Mouse (Mus musculus): Measurements from ENCODE around the gene Fgfr1op2.

The Fgfr1op2 gene

DNA sequence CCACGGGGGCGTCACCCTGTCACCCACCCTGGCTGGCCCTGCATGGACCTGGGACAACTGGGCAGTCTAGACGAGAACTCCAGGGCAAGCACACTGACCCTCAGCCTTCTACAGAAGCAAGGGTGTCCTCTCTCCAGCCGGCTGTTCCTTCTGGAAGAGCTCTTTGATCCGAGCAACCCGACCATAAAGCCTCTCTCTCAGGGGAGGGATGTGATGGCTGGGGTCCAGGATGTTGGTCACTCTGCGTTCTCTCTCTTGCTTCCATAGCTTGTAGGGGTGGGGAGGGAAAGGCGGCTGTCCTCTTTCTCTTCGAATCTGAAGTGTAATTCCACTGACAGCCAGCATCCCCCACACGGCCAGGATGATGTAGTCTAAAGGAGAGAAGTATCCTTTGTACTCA lies 26.6 kb downstream of the Fgfr1op2 start:
- DNase-seq (ENCODE audit: low spot score), result no peak

DNA sequence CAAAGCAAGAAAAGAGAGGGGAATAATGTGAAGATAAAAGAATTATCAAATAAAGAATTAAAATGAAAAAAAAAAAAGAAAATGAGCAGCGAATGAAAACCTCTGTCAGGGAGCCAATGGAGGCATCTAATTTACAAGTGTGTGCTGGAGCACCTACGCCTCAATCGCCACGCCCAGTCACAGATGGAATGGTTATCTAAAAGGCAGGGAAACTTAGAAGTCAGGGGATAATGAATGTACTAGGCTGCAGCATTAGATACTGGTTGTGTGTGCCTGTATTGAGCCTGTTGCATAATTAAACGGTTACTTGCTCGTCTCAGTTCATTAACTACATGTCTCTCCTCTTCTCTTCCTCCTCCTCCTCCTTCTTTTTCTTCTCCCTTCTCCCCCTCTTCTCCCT lies 34.4 kb downstream of the Fgfr1op2 start:
- DNase-seq (ENCODE audit: low spot score), result no peak

DNA sequence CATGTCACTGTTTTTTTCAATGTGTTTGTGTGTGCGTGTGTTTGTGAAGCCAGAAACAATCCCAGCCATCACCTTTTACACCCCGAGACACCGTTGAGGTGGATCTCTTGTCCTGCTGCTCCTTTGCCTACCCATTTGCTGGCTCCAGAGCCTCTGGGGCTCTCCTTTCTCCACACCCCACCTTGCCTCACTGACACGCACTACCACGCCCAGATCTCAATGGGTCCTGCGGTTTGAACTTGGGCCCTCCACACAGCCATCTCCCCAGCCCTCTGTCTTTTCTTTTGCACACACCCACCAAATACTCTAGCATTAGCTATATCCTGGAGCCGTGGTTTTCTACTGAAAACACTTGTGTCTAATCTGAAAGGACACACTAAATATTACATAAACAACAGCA lies 34.9 kb downstream of the Fgfr1op2 start:
- no peak for DNase-seq (ENCODE audit: low spot score)

DNA sequence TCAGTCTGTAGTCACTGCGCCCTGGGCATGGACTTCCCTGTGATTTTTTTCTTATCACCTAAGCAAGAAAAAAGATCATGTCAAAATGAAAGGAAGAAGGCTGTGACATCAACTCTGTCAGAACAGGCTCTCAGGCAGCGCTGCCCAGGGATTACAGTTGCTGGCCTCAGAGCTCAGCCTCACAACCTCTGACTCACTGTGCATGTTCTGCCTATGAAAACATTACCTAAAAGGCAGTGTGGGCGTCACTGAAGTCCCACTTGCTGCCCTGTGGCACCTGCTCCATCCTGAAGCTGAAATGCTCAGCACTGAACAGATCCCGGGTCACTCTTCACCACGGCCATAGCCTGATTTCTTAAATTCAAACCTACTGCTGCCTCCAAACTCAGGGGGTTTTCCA lies 35.7 kb downstream of the Fgfr1op2 start:
- no peak for DNase-seq (ENCODE audit: low spot score)

DNA sequence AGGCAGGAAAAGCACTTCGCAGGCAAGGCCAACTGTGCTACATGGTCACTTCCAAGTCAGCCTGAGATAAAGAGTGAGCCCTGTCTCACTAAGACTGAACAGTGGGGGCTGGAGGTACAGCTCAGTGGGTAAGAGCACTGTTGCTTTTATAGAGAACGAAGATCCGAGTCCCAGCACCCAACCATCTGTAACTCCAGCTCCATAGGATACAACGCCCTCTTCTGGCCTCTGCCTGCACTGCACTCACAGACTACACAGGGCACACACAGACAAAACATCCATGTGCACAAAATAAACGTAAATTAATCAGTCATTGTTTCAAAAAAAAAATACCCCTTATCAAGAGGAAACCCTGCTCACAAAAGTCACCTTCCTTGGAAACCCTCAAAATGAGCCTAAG lies 36.9 kb downstream of the Fgfr1op2 start:
- no peak for DNase-seq (ENCODE audit: low spot score)

DNA sequence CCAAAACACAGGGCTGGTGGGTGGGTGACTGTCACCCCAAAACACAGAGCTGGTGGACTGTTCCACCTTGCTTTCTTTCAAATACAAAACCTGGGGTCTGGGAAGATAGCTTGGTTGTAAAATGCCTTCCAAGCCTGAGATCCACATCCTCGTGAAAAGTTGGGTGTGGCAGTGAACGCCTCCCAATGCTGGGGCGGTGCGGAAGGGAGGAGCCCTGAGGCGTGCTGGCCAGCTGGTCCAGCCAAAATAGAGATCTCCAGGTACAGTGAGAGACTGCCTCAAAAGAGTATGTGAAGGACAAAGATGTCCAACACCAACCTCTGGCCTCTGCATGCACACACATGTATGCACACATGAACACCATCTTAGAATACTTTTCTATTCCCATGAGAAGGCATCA lies 37.5 kb downstream of the Fgfr1op2 start:
- no peak for DNase-seq (ENCODE audit: low spot score)

DNA sequence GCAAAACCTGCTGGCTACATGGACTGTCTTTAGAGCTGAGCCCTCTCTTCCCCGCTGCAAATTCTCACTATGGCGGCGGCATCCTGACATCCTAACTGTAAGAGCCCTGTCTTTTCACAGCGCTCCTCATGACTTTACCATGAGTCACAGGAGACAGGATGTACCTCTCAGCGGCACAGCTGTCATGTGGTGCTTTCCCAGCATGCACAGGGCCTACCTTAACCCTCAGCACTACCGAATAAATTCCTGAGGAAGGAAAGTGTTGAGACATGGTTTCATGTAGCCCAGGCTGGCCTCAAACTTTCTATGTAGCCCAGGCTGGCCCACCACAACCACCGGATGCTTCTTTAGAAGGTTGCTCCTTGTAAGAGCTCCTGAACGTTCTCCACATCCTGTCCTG lies 38.9 kb downstream of the Fgfr1op2 start:
- DNase-seq (ENCODE audit: low spot score), result no peak

DNA sequence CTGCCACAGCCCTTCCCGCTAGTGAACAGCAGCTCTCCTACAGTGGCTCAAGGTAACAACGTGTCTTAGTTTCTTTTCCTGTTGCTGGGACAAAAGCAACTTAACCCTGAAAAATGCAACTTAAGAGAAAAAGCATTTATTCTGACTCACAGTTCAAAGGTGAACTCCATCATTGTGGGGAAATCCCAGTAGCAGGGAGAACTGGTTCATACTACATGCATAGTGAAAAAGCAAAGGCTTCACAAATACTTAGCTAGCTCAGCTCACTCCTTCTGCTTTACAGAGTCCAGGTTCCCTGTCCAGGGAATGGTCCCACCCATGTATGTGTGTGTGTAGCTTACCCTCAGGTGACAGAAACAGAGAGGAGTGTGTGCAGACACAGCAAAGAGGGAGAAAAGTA lies 39.7 kb downstream of the Fgfr1op2 start:
- no peak for DNase-seq (ENCODE audit: low spot score)

DNA sequence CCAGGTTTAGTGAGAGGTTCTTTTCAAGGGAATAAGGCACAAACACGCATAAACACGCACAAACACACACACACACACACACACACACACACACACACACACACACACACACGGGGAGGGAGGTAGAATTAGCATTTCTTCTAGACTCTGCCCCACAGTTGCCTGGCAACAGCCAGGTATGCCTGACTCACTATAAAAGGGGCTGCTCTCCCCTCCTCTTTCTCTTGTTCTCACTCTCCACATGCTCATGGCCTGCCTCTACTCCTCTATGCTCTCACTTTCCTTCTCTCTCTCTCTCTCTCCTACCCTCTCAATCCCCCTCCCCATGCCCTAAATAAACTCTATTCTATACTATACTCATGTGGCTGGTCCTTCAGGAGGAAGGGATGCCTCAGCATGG lies 51.1 kb downstream of the Fgfr1op2 start:
- DNase-seq (ENCODE audit: low spot score), result no peak

DNA sequence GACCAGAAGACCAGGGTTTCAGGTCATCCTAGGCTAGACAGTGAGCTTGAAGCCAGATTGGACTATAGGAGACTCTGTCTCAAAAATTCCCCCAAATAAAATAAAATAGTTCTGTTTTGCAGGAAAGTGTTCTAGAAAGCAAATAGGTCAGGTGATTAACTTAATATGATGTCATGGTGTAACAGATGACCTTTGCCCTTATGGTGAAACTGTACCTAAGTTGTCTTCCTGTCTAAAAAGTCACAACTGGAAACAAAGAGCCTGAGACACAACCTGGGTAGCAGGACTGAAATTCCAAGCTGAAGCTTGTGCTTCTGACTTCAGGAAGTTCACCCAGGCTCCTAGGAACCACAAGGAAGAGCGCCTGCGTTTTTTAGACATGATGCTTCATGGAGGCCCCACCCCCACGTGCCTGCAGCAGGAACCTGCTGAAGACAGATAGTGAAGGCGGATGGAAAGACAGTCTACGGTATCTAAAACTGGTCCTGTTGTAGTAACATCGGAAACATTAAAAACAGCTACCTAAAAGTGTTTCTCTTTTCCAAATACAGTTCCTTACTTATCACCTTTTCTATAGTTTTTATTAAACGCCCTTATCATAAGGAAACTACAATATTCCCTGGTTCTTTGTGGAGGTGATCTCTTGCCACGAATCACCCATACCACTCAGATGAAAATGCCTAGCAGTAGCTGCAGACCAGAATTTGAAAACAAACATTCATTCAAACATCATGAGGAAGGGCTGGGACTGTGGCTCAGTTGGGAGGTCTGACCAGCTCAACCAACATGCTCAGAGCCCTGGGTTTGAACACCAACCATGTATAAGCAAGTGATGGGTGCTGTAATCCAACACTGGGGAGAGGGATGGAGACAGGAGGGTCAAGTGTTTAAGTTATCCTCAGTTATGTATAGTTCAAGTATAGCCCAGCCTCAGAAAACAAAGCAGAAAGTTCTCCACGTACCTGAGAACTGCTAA lies 53.1 kb downstream of the Fgfr1op2 start:
- no peak for DNase-seq (ENCODE audit: low spot score)

DNA sequence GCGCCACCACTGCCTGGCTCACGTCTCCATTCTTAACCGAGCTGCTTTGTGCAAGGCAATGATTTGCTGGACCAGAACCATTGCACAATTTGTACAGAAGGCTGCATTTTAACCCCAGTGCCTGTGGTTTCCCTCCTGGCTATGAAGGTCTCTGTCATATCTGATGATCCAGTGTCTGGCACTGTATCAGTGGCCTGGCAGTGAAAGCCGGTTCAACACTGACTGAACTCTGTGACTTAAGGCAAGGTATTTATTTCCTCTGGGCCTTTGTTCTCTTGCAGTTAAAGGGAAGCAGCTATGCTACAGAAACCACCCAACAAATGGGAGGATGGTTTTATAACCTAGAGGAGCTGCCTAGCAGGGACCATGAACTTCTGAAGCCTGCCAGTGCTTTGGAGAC lies 54.0 kb downstream of the Fgfr1op2 start:
- DNase-seq (ENCODE audit: low spot score), result no peak

DNA sequence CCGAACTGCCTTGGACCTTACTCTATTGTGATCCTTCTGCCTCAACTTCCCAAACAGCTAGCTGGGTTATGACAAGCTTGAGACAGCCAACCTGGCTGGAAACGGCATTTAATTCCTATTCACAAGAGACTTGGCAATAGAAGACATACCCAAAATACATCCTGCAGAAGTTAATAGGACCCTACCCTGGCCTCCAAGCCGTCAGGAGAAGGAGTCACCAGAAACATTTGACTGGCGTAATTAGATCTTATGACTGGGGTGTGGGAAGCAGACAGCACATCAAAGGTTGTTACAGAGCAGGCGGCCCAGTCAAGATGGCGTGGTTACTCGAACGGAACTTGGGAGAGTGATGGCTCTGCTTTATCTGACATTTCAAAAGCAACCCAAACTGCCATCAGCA lies 54.8 kb downstream of the Fgfr1op2 start:
- DNase-seq (ENCODE audit: low spot score), result no peak

DNA sequence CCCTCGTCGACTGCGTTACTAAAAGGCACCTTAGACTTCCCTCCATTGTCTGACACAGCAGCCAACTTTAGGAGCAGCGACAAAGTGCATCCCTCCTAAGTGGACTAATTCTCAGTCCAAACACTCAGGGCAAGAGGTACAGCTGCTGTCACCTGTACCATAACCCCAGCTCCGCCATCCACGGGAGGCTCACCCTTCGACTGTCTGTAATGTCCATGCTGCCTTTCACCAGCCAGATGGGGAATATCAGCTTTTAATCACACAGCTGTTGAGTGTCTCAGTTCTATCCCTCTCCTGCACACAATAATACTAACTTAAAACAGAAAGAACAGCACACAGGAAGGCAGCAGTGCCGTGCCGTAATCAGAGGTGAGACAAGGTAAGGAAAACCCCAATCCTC lies 55.4 kb downstream of the Fgfr1op2 start:
- no peak for DNase-seq (ENCODE audit: low spot score)

DNA sequence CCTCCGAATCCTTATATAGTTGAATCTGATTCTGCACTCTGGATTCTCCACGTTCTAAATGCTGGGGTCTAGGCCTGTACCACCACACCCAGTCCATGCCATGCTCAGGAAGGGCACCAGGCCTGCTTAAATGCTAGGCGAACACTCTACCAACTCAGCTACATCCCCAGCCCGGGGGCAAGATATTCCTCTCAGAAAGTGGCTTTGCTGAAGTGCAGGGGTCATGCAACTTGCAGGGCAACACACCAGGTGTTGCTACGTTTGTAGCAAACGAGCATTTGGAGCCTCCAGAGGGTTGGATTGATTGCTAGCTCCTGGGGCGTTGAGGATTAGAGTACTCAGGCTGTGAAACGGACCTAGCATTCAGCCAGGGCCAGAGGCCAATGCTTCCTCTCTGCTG lies 56.1 kb downstream of the Fgfr1op2 start:
- no peak for DNase-seq (ENCODE audit: low spot score)

DNA sequence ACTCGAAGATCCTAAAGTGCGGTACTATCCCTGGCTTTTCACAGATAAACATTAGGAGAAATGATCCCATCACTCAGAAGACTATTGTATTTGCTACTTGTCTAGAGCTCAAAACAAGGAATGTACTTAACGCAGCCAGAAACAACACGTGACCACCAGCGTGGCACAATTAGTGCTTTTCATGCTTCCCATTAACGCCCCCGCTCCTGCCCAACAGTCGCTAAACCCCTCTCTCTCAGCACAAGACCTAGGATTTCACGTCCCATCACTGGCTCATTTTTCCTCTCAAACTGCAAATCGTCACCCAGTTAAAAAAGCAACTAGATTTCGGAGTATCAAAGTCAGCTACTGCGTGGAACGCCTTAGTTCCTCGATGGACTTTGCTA lies 56.6 kb downstream of the Fgfr1op2 start:
- no peak for DNase-seq (ENCODE audit: low spot score)

DNA sequence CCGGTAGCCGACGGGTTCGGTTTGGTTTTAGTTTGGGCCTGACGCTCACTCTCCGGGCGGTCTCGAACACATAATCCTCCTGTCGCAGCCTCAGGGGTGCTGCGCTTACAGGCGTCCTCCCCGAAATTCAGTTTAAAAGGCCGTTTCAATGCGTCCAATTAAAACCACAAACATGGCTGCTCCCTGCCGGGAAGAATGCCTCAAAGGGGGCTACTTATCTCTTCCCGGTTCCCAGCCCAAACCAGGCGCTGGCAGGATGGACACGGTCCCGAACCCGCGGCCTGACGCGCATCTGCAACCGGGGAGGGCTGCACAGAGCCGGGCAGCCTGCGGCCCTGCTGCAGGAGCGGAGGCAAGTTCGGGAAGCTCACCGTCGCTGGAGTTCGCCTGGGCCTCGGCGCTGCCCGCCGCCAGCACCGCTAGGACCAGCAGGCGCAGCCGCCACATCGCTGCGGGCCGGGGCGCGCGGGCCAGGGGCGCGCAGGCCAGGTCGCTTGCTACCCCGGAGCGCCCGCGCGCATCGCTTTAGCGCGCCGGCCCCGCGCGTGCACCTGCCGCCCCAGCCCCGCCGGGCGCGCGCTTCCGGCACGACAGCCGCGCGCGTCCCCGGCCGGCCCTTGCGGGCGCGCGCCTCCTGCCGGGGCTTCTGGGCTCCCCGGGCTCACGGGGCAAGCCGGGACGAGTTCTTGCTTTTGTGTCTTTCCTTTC lies 57.2 kb downstream of the Fgfr1op2 start:
- DNase-seq (ENCODE audit: low spot score), result peak; percentile 52

DNA sequence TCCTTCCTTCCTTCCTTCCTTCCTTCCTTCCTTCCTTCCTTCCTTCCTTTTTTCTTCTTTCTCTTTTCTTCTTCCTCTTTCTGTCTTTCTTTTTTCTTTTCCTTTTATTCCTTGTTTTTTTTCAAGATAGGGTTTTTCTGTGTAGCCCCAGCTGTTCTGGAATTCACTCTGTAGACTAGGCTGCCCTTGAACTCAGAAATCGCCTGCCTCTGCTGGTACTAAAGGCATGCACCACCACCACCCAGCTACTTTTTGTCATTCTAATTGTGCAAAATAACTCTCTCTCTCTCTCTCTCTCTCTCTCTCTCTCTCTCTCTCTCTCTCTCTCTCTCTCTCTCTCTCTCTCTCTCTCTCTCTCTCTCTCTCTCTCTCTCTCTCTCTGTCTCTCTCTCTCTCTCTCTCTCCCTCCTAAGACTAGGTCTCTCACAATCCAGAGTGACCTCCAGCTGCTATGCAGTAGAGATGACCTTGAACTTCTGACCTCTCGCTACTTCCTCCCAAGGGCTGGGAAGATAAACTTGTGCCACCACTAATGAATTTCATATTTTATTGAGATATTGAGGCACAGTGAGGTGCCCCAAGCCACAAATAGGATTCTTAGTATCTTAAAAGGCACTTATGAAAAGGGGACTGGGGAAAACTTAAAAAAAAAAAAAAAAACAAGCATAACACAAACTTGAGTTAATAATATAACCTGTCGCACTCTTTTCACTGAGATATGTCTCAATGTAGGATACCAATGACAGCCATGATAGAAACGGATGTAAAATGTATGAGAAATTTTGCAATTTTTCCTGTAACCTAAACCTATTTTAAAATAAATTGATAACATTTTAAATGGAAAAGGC lies 58.0 kb downstream of the Fgfr1op2 start:
- no peak for DNase-seq (ENCODE audit: low spot score)

DNA sequence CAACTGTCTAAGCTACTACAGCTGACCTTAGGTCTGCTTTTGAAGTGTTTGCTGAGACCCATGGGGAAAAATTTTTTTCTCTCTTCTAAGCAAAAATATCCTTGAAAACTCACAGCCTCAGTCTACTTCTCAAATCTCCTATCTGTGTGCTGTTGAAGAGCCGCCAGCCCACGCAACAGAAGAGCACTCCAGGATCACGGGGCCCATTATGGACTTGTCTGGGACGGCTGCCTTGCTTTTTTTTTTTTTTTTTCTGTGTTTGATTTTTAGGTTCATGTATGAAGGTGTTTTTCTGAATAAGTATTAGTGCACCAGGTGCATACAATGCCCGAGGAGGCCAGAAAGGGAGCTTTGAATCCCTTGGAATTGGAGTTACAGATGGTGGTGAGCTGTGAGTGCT lies 59.5 kb downstream of the Fgfr1op2 start:
- no peak for DNase-seq (ENCODE audit: low spot score)

DNA sequence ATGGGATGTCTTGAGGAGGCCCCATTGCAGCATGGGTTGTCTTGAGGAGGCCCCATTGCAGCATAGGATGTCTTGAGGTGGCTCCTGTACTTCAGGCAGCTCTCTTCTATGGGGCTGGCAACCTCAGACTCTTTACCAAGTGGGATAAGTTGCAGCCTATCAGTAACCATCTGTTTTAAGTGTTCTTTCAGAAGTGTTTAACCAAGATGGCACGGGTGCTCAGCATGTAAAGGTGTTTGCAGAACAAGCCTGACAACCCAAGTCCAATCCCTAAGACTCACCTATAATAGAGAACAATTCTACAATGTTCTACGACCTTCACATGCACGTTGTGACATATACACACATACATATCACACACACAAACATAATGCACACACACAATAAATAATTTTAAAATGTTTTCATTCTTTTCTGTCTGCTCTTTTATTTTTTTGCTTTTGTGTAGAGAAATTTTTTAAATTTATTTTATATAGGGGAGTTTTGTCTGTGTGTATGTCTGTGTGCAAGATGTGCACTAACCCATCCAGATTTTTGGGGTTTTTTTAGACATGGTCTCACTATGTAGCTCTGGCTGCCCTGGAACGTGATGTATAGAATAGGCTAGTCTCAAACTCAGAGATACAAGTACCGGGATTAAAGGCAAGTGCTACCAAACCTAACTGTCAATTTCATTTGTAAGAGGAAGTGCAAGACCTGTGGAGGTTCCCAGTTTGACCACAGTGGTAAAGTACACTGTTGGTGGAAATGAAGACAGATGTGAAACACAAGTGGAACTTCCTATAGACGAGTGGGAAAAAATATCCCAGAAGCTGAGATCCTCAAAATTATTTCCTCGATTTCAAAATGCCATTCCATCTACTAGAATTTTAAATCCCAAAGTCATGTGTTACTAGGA lies 63.3 kb downstream of the Fgfr1op2 start:
- DNase-seq (ENCODE audit: low spot score), result no peak

DNA sequence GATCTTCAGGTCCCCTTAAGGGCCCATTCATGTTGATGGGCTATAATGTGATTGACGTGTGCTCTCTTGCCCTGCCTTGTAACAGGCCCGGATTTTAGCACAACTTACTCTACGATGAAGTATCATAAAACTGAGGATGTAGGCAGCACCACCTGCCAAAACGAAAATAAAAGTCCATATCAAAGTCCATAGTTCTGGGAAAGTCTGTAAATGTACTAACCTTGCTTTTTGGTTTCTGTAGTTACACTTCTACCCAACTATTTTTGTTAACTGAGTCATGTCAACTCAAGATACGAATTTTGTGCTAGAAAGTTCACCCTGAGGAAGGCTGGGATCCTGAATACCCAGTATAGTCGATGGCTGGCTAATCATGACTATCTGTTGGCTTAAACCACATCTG lies 64.0 kb downstream of the Fgfr1op2 start:
- DNase-seq (ENCODE audit: low spot score), result no peak

DNA sequence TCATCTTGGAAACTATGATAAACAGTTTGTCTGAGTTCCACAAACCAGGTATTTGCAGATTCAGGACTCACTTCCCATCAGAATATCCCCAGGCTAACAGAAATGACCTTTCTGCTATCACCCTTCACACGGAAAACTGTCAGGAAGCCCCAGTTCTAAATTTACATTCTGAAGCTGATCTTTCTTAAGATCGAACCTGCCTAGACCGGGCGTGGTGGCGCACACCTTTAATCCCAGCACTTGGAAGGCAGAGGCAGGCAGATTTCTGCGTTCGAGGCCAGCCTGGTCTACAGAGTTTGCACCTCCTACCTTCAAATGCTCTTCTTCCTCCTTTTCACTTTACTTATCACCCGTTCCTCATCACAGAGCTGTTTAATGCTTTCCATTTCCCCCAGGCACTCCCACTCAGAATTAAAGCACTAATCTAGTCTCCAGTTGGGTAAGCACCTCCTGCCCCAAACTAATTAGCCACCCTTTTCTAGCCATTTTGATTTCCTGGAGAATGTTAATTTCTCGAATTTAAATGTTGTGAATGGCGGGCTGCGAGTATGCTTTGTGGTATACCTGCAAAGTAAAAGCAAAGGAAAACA lies 64.7 kb downstream of the Fgfr1op2 start:
- no peak for DNase-seq (ENCODE audit: low spot score)

All from ovary, postnatal 10 days (tissue).